Mouse (Mus musculus) kidney, embryonic 16.5 days (tissue): ENCODE measurements at regions not wholly inside any gene's neighbourhood (a gene's known extent, or its start where the extent isn't known, plus 50 kb on each side); places are given as distances from the start of the nearest gene placed in this dataset.

Experiments
- ATAC-seq: fragments of 200-750 bp; cut with Nextera tagmentation; 2 replicates; pipeline ENCODE4 v1.8.0; 2017; ENCODE audit warnings: moderate TSS enrichment; ENCODE audit not compliant: low FRiP score, low TSS enrichment
- H3K27ac ChIP-seq: fragments of 300-500 bp; sonication (generic); 2 replicates; pipeline ENCODE4 v1.5.1; 2014; ENCODE audit warnings: low read length
- H3K27me3 ChIP-seq: fragments of 300-500 bp; sonication (generic); 2 replicates; pipeline ENCODE4 v1.6.1; 2014; ENCODE audit warnings: low read length, control low read depth, mixed read lengths; ENCODE audit not compliant: insufficient read depth
- H3K36me3 ChIP-seq: fragments of 300-500 bp; sonication (generic); 2 replicates; pipeline ENCODE4 v1.6.1; 2014; ENCODE audit warnings: low read length, control low read depth, mixed read lengths; ENCODE audit not compliant: insufficient read depth
- H3K4me1 ChIP-seq: fragments of 300-500 bp; sonication (generic); 2 replicates; pipeline ENCODE4 v1.6.1; 2014; ENCODE audit warnings: low read length, control low read depth, mixed read lengths; ENCODE audit not compliant: insufficient read depth
- H3K4me2 ChIP-seq: fragments of 300-500 bp; sonication (generic); replicated peaks from 2 replicates; pipeline ENCODE4 v1.6.1; 2014; ENCODE audit warnings: low read depth, low read length
- H3K4me3 ChIP-seq: fragments of 300-500 bp; sonication (generic); 2 replicates; pipeline ENCODE4 v1.5.1; 2014; ENCODE audit warnings: mild to moderate bottlenecking, low read length
- H3K9ac ChIP-seq: fragments of 300-500 bp; sonication (generic); replicated peaks from 2 replicates; pipeline ENCODE4 v1.6.1; 2014; ENCODE audit warnings: low read length
- H3K9me3 ChIP-seq: fragments of 300-500 bp; sonication (generic); 2 replicates; pipeline ENCODE4 v1.6.1; 2016; ENCODE audit warnings: low read length, control low read depth
- WGBS: fragments of 180-500 bp; shearing (Covaris S2); extraction: QIAGEN DNeasy Blood & Tissue Kit; methylation state at CpG from one replicate; pipeline ENCODE4 v1.1.7; 2014; 5-methylcytosine and 5-hydroxymethylcytosine counted together

- Histone ChIP-seq H3K4me1 (no peaks in the 10 kb centered on the region), H3K36me3 (no peaks in the 10 kb centered on the region), H3K9ac (no peak overlapping the region), H3K27me3 (no peaks in the 10 kb centered on the region), H3K4me3 (no peak overlapping the region), H3K27ac (no peak overlapping the region), H3K9me3 (no peaks in the 10 kb centered on the region), H3K4me2 (no peak overlapping the region)
- ATAC-seq: no peak
- WGBS: 66% methylated on average over 5 of the region's 5 CpGs
These were observed 212.1 kb upstream of the Mctp2 start for GRCm38 (mm10) chr7:72518421-72518972.

- H3K4me1 ChIP-seq: no peaks in the 10 kb centered on the region
- WGBS: 51% methylated on average over 6 of the region's 6 CpGs
- H3K4me2 ChIP-seq: no peak overlapping the region
- ATAC-seq: no peak
- no peak overlapping the region for H3K9ac ChIP-seq
- H3K27me3 ChIP-seq: no peaks in the 10 kb centered on the region
- H3K9me3 ChIP-seq: no peaks in the 10 kb centered on the region
- H3K36me3 ChIP-seq: no peaks in the 10 kb centered on the region
- H3K27ac ChIP-seq: no peak overlapping the region
- H3K4me3 ChIP-seq: no peak overlapping the region
These were observed 213.1 kb upstream of the Mctp2 start for GRCm38 (mm10) chr7:72519359-72520115.

- Histone ChIP-seq H3K27me3 (no peaks in the 10 kb centered on the region), H3K4me3 (no peak overlapping the region), H3K4me2 (no peak overlapping the region), H3K4me1 (no peaks in the 10 kb centered on the region), H3K27ac (no peak overlapping the region), H3K9me3 (0 out of 2 replicates have a peak, but pooled peaks cover 3% of the 10 kb centered on the region), H3K9ac (no peak overlapping the region), H3K36me3 (no peaks in the 10 kb centered on the region)
- ATAC-seq: no peak
- WGBS: 89% methylated on average over 3 of the region's 3 CpGs
These were observed 222.5 kb upstream of the Mctp2 start for GRCm38 (mm10) chr7:72528873-72529272.

GRCm38 (mm10) chr7:72538288-72538687 lies 231.9 kb upstream of the Mctp2 start:
- H3K4me2 ChIP-seq: no peak overlapping the region
- no peak for ATAC-seq
- no peaks in the 10 kb centered on the region for H3K36me3 ChIP-seq
- no peak overlapping the region for H3K9ac ChIP-seq
- H3K27me3 ChIP-seq: no peaks in the 10 kb centered on the region
- no peaks in the 10 kb centered on the region; the same call in 1 of the 2 replicates for H3K4me1 ChIP-seq
- H3K27ac ChIP-seq: no peak overlapping the region
- H3K9me3 ChIP-seq: 0 out of 2 replicates have a peak, but pooled peaks cover 4% of the 10 kb centered on the region
- H3K4me3 ChIP-seq: no peak overlapping the region
- WGBS: 64% methylated on average over 6 of the region's 6 CpGs

GRCm38 (mm10) chr7:72539915-72540314 lies 233.5 kb upstream of the Mctp2 start:
- H3K4me2 ChIP-seq: no peak overlapping the region
- no peaks in the 10 kb centered on the region for H3K36me3 ChIP-seq

GRCm38 (mm10) chr7:72541521-72542478 lies 235.4 kb upstream of the Mctp2 start:
- no peaks in the 10 kb centered on the region for H3K27me3 ChIP-seq
- H3K4me3 ChIP-seq: no peak overlapping the region
- no peak overlapping the region for H3K27ac ChIP-seq
- peak overlapping the region; percentile 33; the same call in 1 of the 2 replicates for H3K4me2 ChIP-seq
- peaks cover 6% of the 10 kb centered on the region; the same call in 1 of the 2 replicates for H3K4me1 ChIP-seq
- H3K36me3 ChIP-seq: no peaks in the 10 kb centered on the region
- peak; percentile 63; the same call in 1 of the 2 replicates for ATAC-seq
- 24% methylated on average over 14 of the region's 14 CpGs for WGBS
- H3K9ac ChIP-seq: no peak overlapping the region
- H3K9me3 ChIP-seq: no peaks in the 10 kb centered on the region

More at GRCm38 (mm10) chr7:72539915-72540314, 233.5 kb upstream of the Mctp2 start:
- no peak for ATAC-seq
- Histone ChIP-seq H3K27me3 (no peaks in the 10 kb centered on the region), H3K9me3 (0 out of 2 replicates have a peak, but pooled peaks cover 4% of the 10 kb centered on the region), H3K9ac (no peak overlapping the region), H3K4me1 (peaks cover 6% of the 10 kb centered on the region; the same call in 1 of the 2 replicates), H3K4me3 (no peak overlapping the region), H3K27ac (no peak overlapping the region)

- no peak overlapping the region for H3K4me2 ChIP-seq
- 63% methylated on average over 4 of the region's 4 CpGs for WGBS
- no peak overlapping the region for H3K9ac ChIP-seq
- peaks cover 6% of the 10 kb centered on the region; the same call in 1 of the 2 replicates for H3K4me1 ChIP-seq
- no peaks in the 10 kb centered on the region for H3K9me3 ChIP-seq
- H3K4me3 ChIP-seq: no peak overlapping the region
- ATAC-seq: no peak
- H3K27me3 ChIP-seq: no peaks in the 10 kb centered on the region
- H3K36me3 ChIP-seq: no peaks in the 10 kb centered on the region
- no peak overlapping the region for H3K27ac ChIP-seq
These were observed 237.1 kb upstream of the Mctp2 start for GRCm38 (mm10) chr7:72543501-72543900.

GRCm38 (mm10) chr7:72543946-72544345 lies 237.5 kb upstream of the Mctp2 start:
- Histone ChIP-seq H3K4me1 (peaks cover 6% of the 10 kb centered on the region; the same call in 1 of the 2 replicates), H3K4me2 (no peak overlapping the region), H3K9me3 (no peaks in the 10 kb centered on the region), H3K4me3 (no peak overlapping the region), H3K36me3 (no peaks in the 10 kb centered on the region), H3K9ac (no peak overlapping the region), H3K27ac (no peak overlapping the region), H3K27me3 (no peaks in the 10 kb centered on the region)
- ATAC-seq: no peak
- WGBS: 24% methylated on average over 4 of the region's 4 CpGs

GRCm38 (mm10) chr7:72567378-72567777 lies 261.0 kb upstream of the Mctp2 start:
- H3K4me3 ChIP-seq: no peak overlapping the region
- no peak overlapping the region for H3K27ac ChIP-seq
- no peak overlapping the region for H3K4me2 ChIP-seq
- H3K9me3 ChIP-seq: no peaks in the 10 kb centered on the region
- no peak overlapping the region for H3K9ac ChIP-seq
- H3K36me3 ChIP-seq: no peaks in the 10 kb centered on the region
- no peaks in the 10 kb centered on the region for H3K27me3 ChIP-seq
- 0 out of 2 replicates have a peak, but pooled peaks have one; percentile 27 for ATAC-seq
- peaks cover 9% of the 10 kb centered on the region; the same call in 1 of the 2 replicates for H3K4me1 ChIP-seq
